Mouse (Mus musculus) ES-CJ7 (cell line): ENCODE measurements around the gene Acsf3.

Source experiments
- DNase-seq: peaks from one replicate; pipeline ENCODE4 v3.0.0; 2011; ENCODE audit warnings: low read depth, low spot score

Acsf3 gene

DNA sequence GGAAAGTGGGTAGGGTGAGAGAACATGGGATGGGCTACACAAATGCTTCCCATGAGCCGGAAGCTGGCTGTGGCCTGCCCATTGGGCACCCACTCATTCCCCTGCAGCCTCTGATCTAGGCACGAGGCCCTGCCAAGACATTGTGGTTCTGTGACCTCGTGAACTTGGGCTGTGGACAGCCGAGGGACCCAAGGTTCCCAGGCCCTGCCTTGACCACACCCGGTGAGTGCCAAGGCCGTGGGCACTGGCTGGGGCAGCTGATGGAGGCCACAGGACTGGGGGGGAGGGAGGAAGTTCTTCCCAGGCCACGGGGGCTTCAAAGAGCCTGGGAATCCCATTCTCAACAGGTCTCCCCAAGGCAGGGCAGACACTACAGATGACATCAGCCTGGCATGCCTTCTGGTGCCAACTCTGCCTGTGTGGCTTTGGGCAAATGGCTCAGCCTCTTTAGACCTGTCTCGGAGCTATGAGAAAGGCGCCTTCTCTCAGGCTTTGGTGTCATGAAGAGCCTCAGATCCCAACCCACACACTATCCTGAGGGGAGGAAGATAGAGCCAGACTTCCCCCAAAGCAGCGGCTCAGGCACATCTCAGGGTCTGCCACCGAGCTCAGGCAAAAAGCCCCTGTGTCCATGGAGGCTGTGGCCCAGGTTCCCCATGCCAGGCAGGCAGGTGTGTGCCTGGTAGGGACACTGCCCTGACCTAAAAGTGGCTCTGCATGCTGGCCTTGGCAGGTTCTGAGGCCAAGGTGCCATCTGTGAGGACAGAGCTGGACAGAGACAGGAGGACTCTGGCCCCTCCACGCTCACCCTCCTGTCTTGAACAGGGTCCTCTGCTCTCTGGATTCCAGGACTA is 76.6 kb downstream of the Acsf3 start:
- DNase-seq = no peak

DNA sequence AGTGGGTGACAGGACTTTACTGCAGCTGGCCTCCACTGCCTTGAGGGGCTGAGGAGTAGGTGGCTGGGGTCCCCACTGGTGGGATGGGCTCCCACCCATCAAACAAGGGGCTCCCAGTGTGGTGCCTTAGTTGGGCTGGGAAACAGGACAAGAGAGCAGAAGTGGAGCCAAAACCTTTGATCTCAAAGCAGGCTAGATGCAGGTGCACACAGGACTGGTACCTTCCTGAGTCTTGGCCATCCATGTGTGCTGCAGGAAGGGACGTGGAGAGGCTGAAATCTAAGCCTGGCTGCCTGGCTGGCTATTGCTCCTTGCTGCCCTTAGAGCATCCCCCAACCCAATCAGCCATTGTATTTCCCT is 77.2 kb downstream of the Acsf3 start:
- no peak for DNase-seq

DNA sequence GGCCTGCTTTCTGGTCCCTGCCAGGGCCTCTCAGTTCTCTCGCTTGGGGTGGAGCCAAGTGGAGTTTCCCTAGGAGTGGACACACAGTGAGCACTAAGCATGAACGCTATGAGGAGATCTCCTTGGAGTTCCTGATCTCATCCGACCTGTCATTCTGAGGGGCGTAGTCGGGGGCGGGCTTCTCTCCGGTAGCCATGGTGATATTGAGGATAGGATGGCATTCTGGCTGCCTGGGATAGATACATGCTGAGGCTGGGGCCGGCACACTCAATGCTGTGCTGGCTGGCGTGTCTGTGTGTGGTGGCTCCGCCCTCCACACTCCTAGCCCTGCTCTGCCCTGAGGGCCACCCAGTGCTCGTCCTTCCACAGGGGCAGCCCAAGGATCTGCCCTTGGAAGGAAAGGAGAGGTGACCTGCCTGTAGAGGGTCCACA is 78.1 kb downstream of the Acsf3 start:
- no peak for DNase-seq

DNA sequence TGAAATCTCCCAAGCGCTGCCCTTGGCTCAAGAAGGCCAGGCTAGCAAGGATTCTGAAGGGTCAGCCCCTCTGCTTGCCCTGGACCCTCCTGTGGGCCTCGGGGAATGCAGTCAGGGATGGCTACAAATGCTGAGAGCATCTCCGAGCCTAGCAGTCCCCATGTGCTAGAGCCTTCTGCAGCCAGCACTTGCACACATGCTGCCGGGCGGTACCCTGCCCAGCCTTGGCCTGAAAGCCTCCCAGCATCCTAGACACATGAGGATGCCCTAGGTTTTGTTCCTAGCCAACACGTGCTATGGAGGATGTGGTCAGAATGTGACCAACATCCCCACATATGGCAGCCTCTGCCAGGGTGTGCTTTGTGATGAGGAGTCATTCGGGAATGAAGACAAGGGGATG is 79.1 kb downstream of the Acsf3 start:
- DNase-seq = no peak

DNA sequence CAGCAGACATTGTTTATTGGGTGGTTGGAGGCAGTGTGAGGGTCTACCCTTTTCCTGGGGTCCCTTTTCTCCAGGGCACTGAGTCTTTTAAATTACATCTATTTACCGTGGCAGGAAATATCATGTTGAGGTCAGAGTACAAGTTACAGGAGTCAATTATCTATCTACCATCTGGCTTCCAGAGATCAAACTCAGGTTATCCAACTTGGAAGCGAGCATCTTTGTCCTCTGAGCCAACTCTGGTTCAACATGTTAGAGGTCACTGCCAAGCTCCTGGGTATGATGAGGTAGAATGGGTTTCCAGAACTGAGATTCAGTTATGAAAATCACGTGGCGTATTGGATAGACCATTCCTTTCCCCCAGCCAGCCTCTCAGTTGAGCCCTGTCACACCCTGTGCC is 79.8 kb downstream of the Acsf3 start:
- DNase-seq = no peak

DNA sequence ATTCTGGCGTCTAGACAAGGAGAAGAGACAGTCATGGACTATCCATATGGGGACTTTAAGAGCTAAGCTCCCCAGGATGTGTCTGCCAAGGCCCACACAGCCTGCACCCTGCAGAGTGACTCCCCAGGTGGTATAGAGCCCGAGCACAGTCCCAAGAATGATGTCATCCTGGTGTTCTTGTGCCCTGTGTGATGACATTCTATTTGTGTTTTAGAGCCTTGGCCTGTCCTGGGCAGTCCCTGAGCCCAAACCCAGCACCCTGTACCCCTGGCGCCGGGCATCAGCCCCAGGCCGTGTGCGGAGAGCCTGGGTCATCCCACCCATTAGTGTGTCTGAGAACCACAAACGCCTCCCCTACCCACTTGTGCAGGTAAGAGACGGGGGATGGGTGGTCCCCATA is 81.0 kb downstream of the Acsf3 start:
- DNase-seq = no peak

DNA sequence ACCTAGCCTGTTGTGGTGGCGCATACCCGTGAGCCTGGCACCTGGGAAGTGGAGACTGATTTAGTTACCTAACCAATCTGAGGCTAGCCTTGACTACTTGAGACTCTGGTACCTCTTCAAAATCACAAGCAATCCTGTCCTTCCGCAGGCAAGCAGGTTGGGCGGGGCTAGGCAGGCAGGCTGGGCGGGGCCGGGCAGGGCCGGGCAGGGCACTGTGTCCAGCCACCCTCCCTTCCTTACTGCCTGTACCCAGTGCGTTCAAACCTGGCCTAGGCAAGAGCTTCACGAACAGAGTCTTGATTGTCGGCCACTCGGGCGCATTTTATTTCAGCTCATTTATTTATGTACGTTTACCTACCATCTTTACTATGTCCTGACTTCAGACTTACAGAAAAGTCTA is 84.6 kb downstream of the Acsf3 start:
- no peak for DNase-seq

DNA sequence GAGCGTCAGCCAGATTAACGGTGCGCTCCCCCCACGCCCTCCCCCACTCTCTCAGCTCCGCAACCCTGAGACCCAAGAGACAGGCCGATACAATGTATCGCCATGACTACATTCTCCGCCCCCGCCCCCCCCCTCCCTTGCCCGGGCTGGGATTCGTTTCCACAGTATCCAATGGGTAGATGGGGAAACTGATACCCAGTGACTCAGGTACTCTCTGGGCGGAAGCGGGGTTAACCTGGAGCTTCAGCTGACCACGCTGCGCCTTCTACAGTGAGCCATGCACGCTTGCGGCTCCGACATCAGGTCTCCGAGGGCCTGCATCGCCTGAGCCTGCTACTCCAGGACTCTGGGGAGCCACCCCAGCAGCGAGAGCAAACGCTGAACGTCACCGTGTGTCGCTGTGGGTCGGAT is 89.4 kb downstream of the Acsf3 start:
- no peak for DNase-seq

DNA sequence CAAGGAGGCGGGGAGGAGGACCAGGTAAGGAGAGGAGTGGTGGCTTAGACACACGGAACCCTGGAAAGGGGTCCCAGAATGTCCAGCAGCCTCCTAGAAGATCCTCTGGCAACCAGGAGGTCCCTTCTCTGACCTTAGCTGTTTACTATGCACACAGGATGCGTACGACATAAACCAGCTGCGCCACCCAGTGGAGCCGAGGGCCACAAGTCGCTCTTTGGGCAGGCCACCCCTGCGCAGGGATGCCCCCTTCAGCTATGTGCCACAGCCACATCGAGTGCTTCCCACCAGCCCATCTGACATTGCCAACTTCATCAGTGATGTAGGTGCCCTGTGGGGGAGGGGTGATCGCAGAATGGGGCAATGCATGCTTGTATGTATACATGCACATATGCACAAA is 90.2 kb downstream of the Acsf3 start:
- DNase-seq = no peak

DNA sequence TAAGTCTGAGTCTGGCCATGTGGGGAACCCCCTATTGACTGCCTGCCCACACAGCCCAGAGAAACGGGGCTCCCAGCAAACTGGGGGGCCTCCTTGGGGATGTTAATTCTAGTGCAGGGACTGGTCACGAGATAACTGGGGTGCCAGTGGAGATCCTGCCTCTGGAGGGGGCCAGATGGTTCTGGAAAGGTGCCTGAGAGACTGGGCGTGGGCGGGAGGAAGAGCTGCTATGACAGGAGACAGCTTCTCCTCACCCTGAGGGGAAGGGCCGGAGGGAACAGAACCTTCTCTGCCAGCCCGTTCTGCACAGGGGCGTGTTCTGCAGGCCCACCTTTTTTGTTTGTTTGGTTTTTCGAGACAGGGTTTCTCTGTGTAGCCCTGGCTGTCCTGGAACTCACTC is 90.9 kb downstream of the Acsf3 start:
- no peak for DNase-seq
